ENCODE assay signal across 17 mouse cellular contexts in the genomic region with DNA sequence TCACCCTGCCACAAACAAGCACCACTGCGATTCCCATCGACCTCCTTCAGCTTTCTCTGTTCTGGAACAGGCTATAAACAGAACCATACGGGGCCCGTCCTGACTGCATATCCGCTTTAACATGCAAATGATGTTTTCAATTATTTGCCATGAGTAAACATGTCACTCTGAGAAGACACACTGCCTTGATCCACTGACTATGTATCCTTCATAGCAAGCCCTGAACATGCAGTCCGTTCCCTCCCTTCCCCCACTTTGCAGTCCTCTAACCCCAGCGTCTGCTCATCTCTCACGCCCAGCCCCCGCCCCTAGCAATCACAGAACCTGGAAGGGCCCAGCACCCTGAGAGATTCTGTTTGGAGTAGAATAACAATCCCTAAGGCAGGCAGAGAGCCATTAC.
A peak's percentile ranks its signal among the peaks of the same experiment; 100 is the strongest.
DNase-seq lines count a peak whose midpoint lies in the region; ATAC-seq and TF ChIP-seq lines count a peak whose summit lies in the region.
"Had no signal": no experiment of that assay in that cellular context is flagged by ENCODE, and none has a peak within 500 bp of the region (broad histone marks: within the 10 kb centered on the region; RNA-seq: fewer than 3 reads in every experiment).

No protein-coding gene starts in this region.

- no peak for TF ChIP-seq CTCF in ES-Bruce4 (IDR thresholded peaks at IDR 0.05; ENCODE audit: low read depth, low read length)
- TF ChIP-seq CTCF in brain, embryonic 14.5 days (IDR thresholded peaks at IDR 0.05; ENCODE audit: borderline replicate concordance, extremely low read depth, insufficient read depth, insufficient read length) = no peak

- ATAC-seq in hindbrain, embryonic 11.5 days (ENCODE audit: low FRiP score) = no peak
- no peak for ATAC-seq in hindbrain, embryonic 12.5 days (ENCODE audit: low FRiP score)
- no peak for ATAC-seq in midbrain, embryonic 14.5 days (ENCODE audit: low FRiP score, low TSS enrichment)

- H3K27ac ChIP-seq in hindbrain, embryonic 11.5 days (ENCODE audit: low read depth, low read length) = no peak overlapping the region
- H3K27ac ChIP-seq in hindbrain, embryonic 12.5 days = no peak overlapping the region
- peak overlapping the region; percentile 90 for H3K27ac ChIP-seq in ES-Bruce4 (ENCODE audit: insufficient read depth, low read length)
- H3K27ac ChIP-seq in midbrain, embryonic 14.5 days (replicated peaks; ENCODE audit: low read depth, low read length) = no peak overlapping the region
- H3K27ac ChIP-seq: heart, embryonic 13.5 days; hindbrain, embryonic 14.5 days; left cerebral cortex, adult 2 months had no signal

- H3K9ac ChIP-seq in hindbrain, embryonic 11.5 days (ENCODE audit: low read depth, low read length) = no peak overlapping the region
- H3K9ac ChIP-seq in hindbrain, embryonic 12.5 days = no peak overlapping the region
- H3K9ac ChIP-seq in ES-Bruce4 (ENCODE audit: low read depth, poor library complexity, severe bottlenecking) = peak overlapping the region; percentile 12
- H3K9ac ChIP-seq in midbrain, embryonic 14.5 days (replicated peaks; ENCODE audit: low read length) = no peak overlapping the region
- H3K9ac ChIP-seq: heart, embryonic 13.5 days; hindbrain, embryonic 14.5 days; lung, embryonic 14.5 days had no signal

- DNase-seq in hindbrain, embryonic 11.5 days (ENCODE audit: low spot score) = peak; percentile 26
- peak; percentile 55 for DNase-seq in brain, embryonic 14.5 days (ENCODE audit: low read depth)
- DNase-seq in midbrain, embryonic 14.5 days = peak; percentile 37
- DNase-seq in urinary bladder, postnatal 25 days (ENCODE audit: low spot score) = no peak
- DNase-seq in layer of hippocampus, postnatal 10 days (ENCODE audit: low spot score in 2 of 2) = no peak
- DNase-seq: cerebellum, adult 18-20 months; kidney, adult 9 months; liver; lung, embryonic 14.5 days; right cerebral cortex, adult 18-20 months; spleen, adult 18-20 months; thymus, postnatal 25 days had no signal

- no peaks in the 10 kb centered on the region for H3K36me3 ChIP-seq in hindbrain, embryonic 11.5 days (ENCODE audit: control insufficient read depth, insufficient read depth, low read length)
- H3K36me3 ChIP-seq in hindbrain, embryonic 12.5 days = no peaks in the 10 kb centered on the region
- no peaks in the 10 kb centered on the region for H3K36me3 ChIP-seq in ES-Bruce4 (ENCODE audit: control insufficient read depth, insufficient read depth, low read length, poor library complexity, severe bottlenecking)
- no peaks in the 10 kb centered on the region for H3K36me3 ChIP-seq in midbrain, embryonic 14.5 days (ENCODE audit: control insufficient read depth, insufficient read depth, low read length)
- H3K36me3 ChIP-seq: heart, embryonic 13.5 days had no signal

- no peak overlapping the region for H3K4me3 ChIP-seq in hindbrain, embryonic 11.5 days (ENCODE audit: low read depth, low read length)
- no peak overlapping the region for H3K4me3 ChIP-seq in hindbrain, embryonic 12.5 days
- no peak overlapping the region for H3K4me3 ChIP-seq in ES-Bruce4 (ENCODE audit: low read depth, low read length)
- no peak overlapping the region for H3K4me3 ChIP-seq in midbrain, embryonic 14.5 days (replicated peaks; ENCODE audit: low read depth, low read length)
- H3K4me3 ChIP-seq: heart, embryonic 13.5 days; left cerebral cortex, adult 2 months had no signal

- H3K4me1 ChIP-seq in hindbrain, embryonic 11.5 days (replicated peaks; ENCODE audit: control insufficient read depth, insufficient read depth, low read length) = 0 out of 2 replicates have a peak, but pooled peaks cover 3% of the 10 kb centered on the region
- peaks cover 28% of the 10 kb centered on the region for H3K4me1 ChIP-seq in hindbrain, embryonic 12.5 days
- peaks cover 11% of the 10 kb centered on the region for H3K4me1 ChIP-seq in ES-Bruce4 (ENCODE audit: control insufficient read depth, insufficient read depth, low read length)
- peaks cover 14% of the 10 kb centered on the region for H3K4me1 ChIP-seq in midbrain, embryonic 14.5 days (ENCODE audit: control insufficient read depth, insufficient read depth, low read length)

- H3K27me3 ChIP-seq in hindbrain, embryonic 11.5 days (ENCODE audit: control insufficient read depth, insufficient read depth, low read length) = peaks cover 2% of the 10 kb centered on the region; the same call in 1 of the 2 replicates
- peaks cover 7% of the 10 kb centered on the region; the same call in 1 of the 2 replicates for H3K27me3 ChIP-seq in hindbrain, embryonic 12.5 days
- no peaks in the 10 kb centered on the region for H3K27me3 ChIP-seq in ES-Bruce4 (ENCODE audit: control insufficient read depth, insufficient read depth, low read length, poor library complexity, severe bottlenecking)
- no peaks in the 10 kb centered on the region for H3K27me3 ChIP-seq in midbrain, embryonic 14.5 days (ENCODE audit: control insufficient read depth, insufficient read depth, low read length)

- WGBS in hindbrain, embryonic 11.5 days = 31% methylated on average over 9 of the region's 9 CpGs
- 21% methylated on average over 9 of the region's 9 CpGs for WGBS in hindbrain, embryonic 12.5 days
- 21% methylated on average over 9 of the region's 9 CpGs for WGBS in midbrain, embryonic 14.5 days

- no peak for TF ChIP-seq POLR2A in ES-Bruce4 (IDR thresholded peaks at IDR 0.05; ENCODE audit: insufficient read depth, low read length)
- TF ChIP-seq POLR2A in brain, embryonic 14.5 days (IDR thresholded peaks at IDR 0.05; ENCODE audit: borderline replicate concordance, extremely low read depth, insufficient read depth, insufficient read length, poor library complexity, severe bottlenecking) = no peak

- H3K4me2 ChIP-seq in hindbrain, embryonic 11.5 days (replicated peaks; ENCODE audit: low read depth, low read length) = no peak overlapping the region
- no peak overlapping the region for H3K4me2 ChIP-seq in hindbrain, embryonic 12.5 days (replicated peaks)
- no peak overlapping the region for H3K4me2 ChIP-seq in midbrain, embryonic 14.5 days (ENCODE audit: low read length)
- H3K4me2 ChIP-seq: heart, embryonic 13.5 days; hindbrain, embryonic 14.5 days; lung, embryonic 14.5 days had no signal

- H3K9me3 ChIP-seq in hindbrain, embryonic 11.5 days (ENCODE audit: control insufficient read depth, low read length) = no peaks in the 10 kb centered on the region
- peaks cover 12% of the 10 kb centered on the region for H3K9me3 ChIP-seq in hindbrain, embryonic 12.5 days (replicated peaks)
- no peaks in the 10 kb centered on the region for H3K9me3 ChIP-seq in ES-Bruce4 (replicated peaks; ENCODE audit: control insufficient read depth, insufficient read depth, low read length, poor library complexity, severe bottlenecking)
- no peaks in the 10 kb centered on the region for H3K9me3 ChIP-seq in midbrain, embryonic 14.5 days (ENCODE audit: control insufficient read depth, low read length)
- H3K9me3 ChIP-seq: heart, embryonic 13.5 days had no signal

- TF ChIP-seq EP300 in ES-Bruce4 (IDR thresholded peaks at IDR 0.05; ENCODE audit: insufficient read depth, low read depth, low read length) = peak; percentile 88

Comparison
In these comparisons a context has a peak if more than half of its experiments do, and no peak if none do; other contexts are left out.
1. DNase-seq: peak in hindbrain, embryonic 11.5 days (single experiment), brain, embryonic 14.5 days (single experiment) and midbrain, embryonic 14.5 days (single experiment); none in urinary bladder, postnatal 25 days (single experiment) and layer of hippocampus, postnatal 10 days (0 of 2).